Mouse (Mus musculus) liver, adult 2 months (tissue): Measurements from ENCODE around the gene Ints14.

Experiments used
- CTCF ChIP-seq: fragments of 200-500 bp; IDR thresholded peaks from 2 replicates; pipeline ENCODE4 v1.5.1; 2011; ENCODE audit warnings: low read depth, low read length, control low read depth
- POLR2A ChIP-seq: fragments of 200-500 bp; IDR thresholded peaks from 2 replicates; pipeline ENCODE4 v1.6.1; 2011; ENCODE audit warnings: low read length, control low read depth; ENCODE audit not compliant: insufficient read depth; ENCODE audit errors: extremely low read depth

DNA sequence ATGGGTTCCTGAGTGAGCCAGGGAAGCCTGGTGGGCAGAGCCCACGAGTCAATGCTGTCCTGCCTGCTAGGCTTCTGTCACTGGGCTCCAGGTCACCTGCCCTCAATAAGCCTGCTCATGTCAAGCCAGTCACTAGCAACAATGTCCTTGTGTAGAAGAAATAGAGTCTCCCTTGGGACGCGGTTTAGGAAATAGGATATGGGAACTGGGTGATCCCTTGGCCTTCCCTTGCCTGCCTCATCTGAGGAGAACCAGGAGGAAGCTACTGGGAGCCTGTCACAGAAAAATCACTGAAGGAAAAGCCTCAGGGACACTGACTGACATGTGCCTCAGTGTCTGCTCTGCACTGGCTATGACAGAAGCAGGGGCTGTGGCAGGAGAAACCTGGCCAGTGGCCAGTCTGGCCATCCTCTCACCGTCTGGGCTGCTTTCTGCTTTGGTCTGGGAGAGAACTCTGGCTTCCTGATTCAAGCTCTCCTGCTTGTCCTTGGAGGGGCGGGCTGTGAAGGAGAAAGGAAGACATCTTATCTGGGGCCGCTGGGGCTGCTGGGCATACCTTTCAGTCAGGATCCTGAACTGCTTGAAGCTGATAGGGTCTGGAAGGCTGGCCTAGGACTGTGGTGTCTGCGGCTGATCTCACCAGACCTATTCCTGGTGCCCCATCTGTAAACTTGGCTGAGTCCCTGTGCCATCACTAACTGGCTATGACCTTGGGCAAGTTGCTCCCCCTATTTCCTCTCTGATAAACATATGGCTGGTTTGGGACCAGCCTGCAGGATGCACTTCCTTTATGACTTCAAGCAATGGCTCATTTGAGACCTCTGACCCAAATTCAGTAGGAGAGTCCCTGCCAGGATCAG, 28.7 kb upstream of the Ints14 start:
- TF ChIP-seq POLR2A = no peak
- no peak for TF ChIP-seq CTCF
